Mouse (Mus musculus): Measurements from ENCODE around the gene Pgrmc2.

Gene Pgrmc2

GRCm38 (mm10) chr3:41082885-41083789 lies at the start of gene Pgrmc2:
Gene Pgrmc2, minus strand, starts transcription at chr3:41083046.
- DNase-seq (ENCODE audit: extremely low read depth, low read depth, low spot score): peak; percentile 59

- no peak for DNase-seq (ENCODE audit: extremely low read depth, low read depth, low spot score)
Measured at GRCm38 (mm10) chr3:41124000-41124294, 41.1 kb upstream of the Pgrmc2 start.

DNA sequence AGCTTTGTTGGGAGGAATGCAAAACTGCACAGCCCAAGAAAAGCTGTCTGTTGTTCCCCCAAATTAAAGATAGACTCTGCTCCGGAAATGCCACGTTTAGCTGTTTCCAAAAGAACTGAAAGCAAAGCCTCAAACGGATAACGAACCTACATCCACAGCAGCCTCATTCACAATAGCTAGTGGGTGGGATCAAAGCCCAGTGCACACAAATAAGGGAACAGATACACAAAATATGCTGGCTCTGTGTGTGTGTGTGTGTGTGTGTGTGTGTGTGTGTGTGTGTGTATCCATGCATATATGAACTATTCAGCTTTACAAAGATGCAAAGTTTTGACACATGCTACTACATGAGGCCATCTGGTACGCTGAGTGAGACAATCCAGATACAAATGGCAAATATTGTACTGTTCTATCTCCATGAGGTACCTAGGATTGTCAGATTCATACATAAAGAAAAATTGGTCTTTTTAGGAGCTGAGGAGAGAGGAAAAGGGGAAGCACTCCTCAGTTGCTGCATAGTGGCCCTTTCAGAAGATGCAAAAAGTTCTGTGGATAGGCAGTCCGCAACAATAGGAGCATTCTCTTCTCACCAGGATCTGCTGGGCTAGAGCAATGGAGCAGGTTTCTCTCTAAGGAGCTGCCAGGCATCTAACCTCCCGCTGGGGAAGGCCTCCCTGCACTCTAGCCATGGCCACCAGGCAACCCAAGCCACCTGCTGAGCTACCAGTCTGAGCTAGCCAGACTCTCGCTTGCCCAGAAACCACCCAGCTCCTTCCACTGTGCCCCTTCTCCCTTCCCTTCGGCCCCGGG lies 40.5 kb upstream of the Pgrmc2 start:
- DNase-seq (ENCODE audit: extremely low read depth, low read depth, low spot score): no peak

GRCm38 (mm10) chr3:41118173-41118572 lies 35.3 kb upstream of the Pgrmc2 start:
- DNase-seq (ENCODE audit: extremely low read depth, low read depth, low spot score): no peak

- no peak for DNase-seq (ENCODE audit: extremely low read depth, low read depth, low spot score)
Measured at GRCm38 (mm10) chr3:41117447-41117846, 34.6 kb upstream of the Pgrmc2 start.

DNA sequence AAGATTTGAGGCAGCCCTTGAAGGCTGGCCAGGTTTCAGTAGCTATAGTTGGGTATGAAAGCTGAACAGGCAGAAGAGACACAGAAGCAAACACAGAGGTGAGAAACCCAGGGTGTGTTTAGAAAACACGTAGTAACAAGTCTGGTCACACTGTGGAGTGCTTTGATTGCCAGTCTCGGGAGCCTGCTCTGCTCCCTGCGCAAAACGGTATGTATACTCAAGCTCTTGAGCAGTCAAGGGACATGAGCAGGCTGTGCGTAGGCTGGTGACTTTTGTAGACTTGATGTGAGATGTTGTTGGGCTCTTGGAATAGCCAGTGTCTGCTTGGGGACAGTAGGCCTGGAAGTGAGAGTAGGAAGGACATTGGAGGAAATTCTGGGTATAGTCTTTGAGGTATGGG lies 30.3 kb upstream of the Pgrmc2 start:
- DNase-seq (ENCODE audit: extremely low read depth, low read depth, low spot score): no peak

GRCm38 (mm10) chr3:41108306-41108785 lies 25.5 kb upstream of the Pgrmc2 start:
- DNase-seq (ENCODE audit: extremely low read depth, low read depth, low spot score): peak; percentile 54

DNA sequence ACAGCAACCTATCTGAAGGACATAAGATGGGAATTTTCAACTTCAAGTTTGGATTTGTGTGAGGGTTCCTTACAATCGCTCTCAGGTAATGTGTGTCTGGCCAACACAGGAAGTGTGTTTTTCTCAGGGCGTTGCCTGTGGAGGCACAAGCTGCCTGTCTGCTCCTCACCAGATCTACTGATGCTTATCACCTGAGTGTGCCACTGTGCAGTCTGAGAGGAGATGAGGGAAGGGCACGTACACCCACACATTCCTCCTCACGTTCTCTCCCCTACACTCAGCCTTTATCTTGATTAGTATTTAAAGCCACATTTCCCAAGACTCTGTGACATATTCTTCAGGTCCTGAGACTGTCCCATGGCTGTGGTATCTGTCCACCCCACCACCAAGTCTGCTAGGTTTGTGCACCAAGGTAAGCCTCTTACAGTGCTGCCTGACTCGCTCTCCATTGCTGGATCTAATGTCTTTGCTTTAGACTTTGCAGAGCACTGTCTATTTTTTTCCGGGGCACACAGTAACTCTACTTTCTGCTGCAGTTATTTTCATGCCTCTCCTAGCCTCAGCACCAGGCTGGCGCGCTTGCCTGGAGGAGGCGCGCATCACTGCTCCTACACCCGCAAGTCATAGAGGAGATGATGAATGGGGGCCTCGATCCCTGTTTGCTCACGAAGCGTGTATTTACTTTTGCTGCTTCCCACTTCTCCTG lies 24.9 kb upstream of the Pgrmc2 start:
- DNase-seq (ENCODE audit: extremely low read depth, low read depth, low spot score): no peak

GRCm38 (mm10) chr3:41101905-41102304 lies 19.1 kb upstream of the Pgrmc2 start:
- no peak for DNase-seq (ENCODE audit: extremely low read depth, low read depth, low spot score)

DNA sequence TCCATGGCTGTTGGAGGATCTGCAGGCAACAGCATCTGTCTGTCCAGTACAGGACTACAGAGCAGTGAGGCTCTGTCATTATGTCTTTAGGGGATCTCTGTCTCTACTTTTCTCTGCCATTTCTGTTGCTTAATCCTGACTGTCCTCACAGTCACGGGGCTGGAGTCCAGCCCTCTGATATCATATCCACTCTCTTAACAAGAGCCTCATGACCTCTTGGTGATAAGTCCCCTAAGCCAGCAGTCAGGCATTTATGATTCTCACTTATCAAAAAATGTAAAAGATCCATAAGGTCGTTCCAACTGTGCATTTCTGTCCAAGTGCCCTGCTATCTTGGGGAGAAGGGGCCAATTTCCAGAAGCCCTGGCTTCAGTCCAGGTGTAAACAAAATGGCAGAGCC lies 17.3 kb upstream of the Pgrmc2 start:
- DNase-seq (ENCODE audit: extremely low read depth, low read depth, low spot score): no peak

- DNase-seq (ENCODE audit: extremely low read depth, low read depth, low spot score): no peak
Measured at GRCm38 (mm10) chr3:41099672-41100071, 16.8 kb upstream of the Pgrmc2 start.

DNA sequence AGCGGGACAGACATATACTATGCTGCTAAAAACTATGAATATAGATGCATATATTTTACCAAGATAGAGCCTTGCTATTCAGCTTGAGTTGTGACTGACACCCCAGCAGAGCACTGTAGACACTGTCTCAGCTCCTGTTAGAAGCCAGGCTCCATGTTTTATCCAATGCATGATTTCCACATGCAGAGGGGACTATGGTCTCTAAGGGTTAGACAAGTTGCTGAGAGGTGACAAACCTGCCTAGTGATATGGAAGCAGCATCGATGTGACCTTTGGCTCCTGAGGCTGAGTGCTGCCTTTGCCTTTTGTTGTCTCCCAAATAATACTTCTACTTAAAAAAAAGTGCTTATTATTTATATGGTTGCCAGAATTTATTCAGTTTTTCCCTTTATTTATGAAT lies 10.4 kb upstream of the Pgrmc2 start:
- DNase-seq (ENCODE audit: extremely low read depth, low read depth, low spot score): no peak

DNA sequence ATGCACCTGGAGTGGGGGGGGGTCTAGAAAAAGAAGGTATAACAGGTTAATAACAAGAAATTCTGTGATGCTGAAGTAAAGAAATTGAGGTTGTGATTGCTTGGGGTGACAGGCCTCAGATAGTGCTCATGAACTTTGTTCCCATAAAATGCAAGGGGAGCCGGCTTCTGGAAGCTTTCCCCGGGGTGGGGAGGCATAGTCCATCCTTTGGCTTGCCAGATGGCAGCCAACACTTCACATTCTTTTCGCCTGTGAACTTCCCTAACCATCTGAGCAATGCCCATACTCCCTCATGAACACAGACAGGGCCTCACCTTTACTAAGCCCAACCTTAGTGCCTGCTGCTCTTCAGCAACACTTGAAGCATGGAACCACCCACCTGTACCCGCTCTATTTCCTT lies 9.5 kb upstream of the Pgrmc2 start:
- DNase-seq (ENCODE audit: extremely low read depth, low read depth, low spot score): no peak

- no peak for DNase-seq (ENCODE audit: extremely low read depth, low read depth, low spot score)
Measured at GRCm38 (mm10) chr3:41090839-41091238, 8.0 kb upstream of the Pgrmc2 start.

GRCm38 (mm10) chr3:41087071-41087470 lies 4.2 kb upstream of the Pgrmc2 start:
- DNase-seq (ENCODE audit: extremely low read depth, low read depth, low spot score): no peak

DNA sequence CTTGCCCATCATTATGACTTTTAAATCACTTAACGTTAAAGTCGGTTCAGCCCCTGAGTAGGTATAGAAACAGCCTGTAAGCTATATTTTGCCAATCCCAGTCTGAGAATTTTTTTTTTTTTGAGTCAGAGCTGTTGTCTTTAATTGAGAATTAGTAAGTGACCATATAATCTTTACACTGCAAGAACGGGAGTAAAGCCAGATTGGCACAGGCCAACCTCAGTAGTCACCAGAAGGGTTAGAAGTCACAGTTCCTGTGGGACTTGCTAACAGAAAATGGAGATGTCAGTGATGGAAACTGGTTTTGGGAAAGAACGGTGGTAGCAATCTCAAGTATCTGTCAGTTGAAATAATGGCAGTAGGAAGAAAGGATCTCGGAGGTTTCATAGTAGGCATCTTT lies 1.6 kb upstream of the Pgrmc2 start:
- DNase-seq (ENCODE audit: extremely low read depth, low read depth, low spot score): no peak

DNA sequence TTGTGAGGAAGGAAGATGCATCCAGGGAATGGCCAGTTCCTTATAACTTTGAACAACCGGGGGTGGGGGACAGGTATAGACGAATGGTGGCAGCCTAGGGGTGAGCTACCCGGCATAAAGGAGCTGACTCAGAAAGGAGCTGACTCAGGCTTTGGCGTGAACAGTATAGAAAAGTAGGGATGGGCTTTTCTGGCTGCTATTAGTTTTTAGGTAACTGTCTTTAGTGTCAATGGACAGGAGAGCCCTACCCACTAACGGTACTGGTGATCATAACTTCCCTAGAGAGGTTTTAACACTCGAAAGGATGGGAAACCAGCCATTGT lies 905 bp upstream of the Pgrmc2 start:
- no peak for DNase-seq (ENCODE audit: extremely low read depth, low read depth, low spot score)

- no peak for DNase-seq (ENCODE audit: extremely low read depth, low read depth, low spot score)
Measured at GRCm38 (mm10) chr3:41082520-41082884, 344 bp downstream of the Pgrmc2 start.

GRCm38 (mm10) chr3:41081474-41082301 lies 1.2 kb downstream of the Pgrmc2 start:
- DNase-seq (ENCODE audit: extremely low read depth, low read depth, low spot score): peak; percentile 64

- no peak for DNase-seq (ENCODE audit: extremely low read depth, low read depth, low spot score)
Measured at GRCm38 (mm10) chr3:41080724-41081123, 2.1 kb downstream of the Pgrmc2 start.

DNA sequence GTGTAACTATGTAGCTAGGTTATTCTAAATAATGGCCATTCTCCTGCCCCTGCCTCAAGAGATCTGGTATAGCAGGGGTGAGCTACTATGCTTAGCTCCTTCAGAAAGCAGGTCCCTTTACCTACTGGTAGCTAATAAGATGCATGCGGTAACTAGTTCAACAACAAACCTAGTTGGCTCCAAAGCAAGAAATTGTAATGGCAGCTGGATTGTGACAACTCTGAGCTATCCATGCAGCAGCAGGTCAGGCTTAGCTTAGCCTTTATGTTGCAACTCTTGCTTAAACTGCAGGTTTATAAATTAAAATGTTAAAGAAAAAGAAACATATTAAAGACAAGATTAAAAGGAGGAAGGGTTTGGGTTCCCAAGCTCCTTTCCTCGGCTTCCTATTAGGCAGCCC lies 4.2 kb downstream of the Pgrmc2 start:
- peak; percentile 74 for DNase-seq (ENCODE audit: extremely low read depth, low read depth, low spot score)

Measured in fat pad, adult 2 months (tissue).